Mouse (Mus musculus): ENCODE data around the gene Mlst8. TPM values are rescaled to one million over a fixed set of nuclear protein-coding genes. Genes with fewer than 3 reads are reported as not detected.

The Mlst8 gene
- total and polyA plus RNA-seq, 3 experiments, result 35.4 to 57.3 TPM; not detected in 1

- no peaks in the 10 kb centered on the region for H3K9me3 ChIP-seq (replicated peaks; ENCODE audit: insufficient read depth, low read length)
- DNase-seq (ENCODE audit: low read depth, low spot score), result no peak
- H3K4me3 ChIP-seq (ENCODE audit: control insufficient read depth in 1 of 2, insufficient read depth in 1 of 2, low read depth in 2 of 2, low read length in 2 of 2), result no peak within 1 kb of the TSS
- H3K27me3 ChIP-seq (ENCODE audit: control insufficient read depth in 1 of 2, insufficient read depth in 2 of 2, low read length in 2 of 2), result no peaks in the 10 kb centered on the region
- H3K9ac ChIP-seq (ENCODE audit: control insufficient read depth, low read depth, low read length, poor library complexity, severe bottlenecking), result peak within 1 kb of the TSS; percentile 18; the same call in 1 of the 2 replicates
- no peak for TF ChIP-seq ZMIZ1 (IDR thresholded peaks at IDR 0.05; ENCODE audit: low read depth, low read length)
- no peak for TF ChIP-seq EP300 (IDR thresholded peaks at IDR 0.05; ENCODE audit: low read depth in 1 of 2, low read length in 2 of 2)
- no peak for TF ChIP-seq USF1 (IDR thresholded peaks at IDR 0.05; ENCODE audit: low read depth, low read length)
- TF ChIP-seq JUND (IDR thresholded peaks at IDR 0.05; ENCODE audit: low read depth, low read length), result no peak
- TF ChIP-seq MYB (IDR thresholded peaks at IDR 0.05; ENCODE audit: low read depth, low read length), result no peak
- no peak for TF ChIP-seq MYC (IDR thresholded peaks at IDR 0.05; ENCODE audit: low read depth, low read length)
- TF ChIP-seq GATA1 (IDR thresholded peaks at IDR 0.05; ENCODE audit: low read depth, low read length), result no peak
- TF ChIP-seq MAX (IDR thresholded peaks at IDR 0.05; ENCODE audit: low read length), result no peak
- TF ChIP-seq MEF2A (IDR thresholded peaks at IDR 0.05; ENCODE audit: extremely low read depth, insufficient replicate concordance, low read depth, low read length, poor library complexity, severe bottlenecking), result no peak
- H3K36me3 ChIP-seq (ENCODE audit: control insufficient read depth in 1 of 2, insufficient read depth in 2 of 2, low read length in 2 of 2), result peaks cover 0 to 10% of the 10 kb centered on the region in 2 experiments; a peak in 2 of 4 replicates
- H3K79me2 ChIP-seq (ENCODE audit: control insufficient read depth, insufficient read depth, low read length, poor library complexity), result peaks cover 32% of the 10 kb centered on the region
- peaks cover 0 to 20% of the 10 kb centered on the region in 2 experiments; a peak in 3 of 4 replicates for H3K4me1 ChIP-seq (ENCODE audit: control insufficient read depth in 1 of 2, insufficient read depth in 2 of 2, low read length in 2 of 2)
- no peak within 1 kb of the TSS for H3K27ac ChIP-seq (ENCODE audit: control insufficient read depth, low read depth, low read length)
These were observed 5.1 kb downstream of the Mlst8 start, which contains the start of gene Bricd5 for GRCm38 (mm10) chr17:24473612-24474275. TSS of gene Bricd5 (plus strand) at chr17:24473884.

DNA sequence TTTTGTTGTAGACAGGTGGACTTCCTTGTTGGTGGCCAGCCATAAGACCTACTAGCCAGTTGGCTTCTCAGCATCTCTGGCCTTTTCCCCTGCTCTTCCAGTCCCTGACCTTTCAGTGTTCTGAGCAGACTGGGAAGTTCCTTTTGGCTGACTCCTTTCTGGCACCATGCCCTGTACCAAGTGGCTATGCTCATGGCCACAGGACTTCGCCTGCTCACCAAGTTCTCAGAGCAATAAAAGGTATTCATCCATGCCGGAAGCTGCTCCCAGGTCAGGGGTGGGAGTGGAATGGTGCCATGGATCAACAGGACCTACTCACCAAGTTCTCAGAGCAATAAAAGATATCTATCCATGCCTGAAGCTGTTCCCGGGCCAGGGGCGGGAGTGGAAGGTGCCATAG is 6.4 kb downstream of the Mlst8 start:
- Histone ChIP-seq H3K9ac (ENCODE audit: control insufficient read depth, low read depth, low read length, poor library complexity, severe bottlenecking) (peak overlapping the region; percentile 89), H3K4me3 (ENCODE audit: control insufficient read depth in 1 of 2, insufficient read depth in 1 of 2, low read depth in 2 of 2, low read length in 2 of 2) (peak overlapping the region; percentile 70 to 97; a peak in 3 of 4 replicates), H3K27ac (ENCODE audit: control insufficient read depth, low read depth, low read length) (no peak overlapping the region), H3K9me3 (replicated peaks; ENCODE audit: insufficient read depth, low read length) (no peaks in the 10 kb centered on the region), H3K36me3 (ENCODE audit: control insufficient read depth in 1 of 2, insufficient read depth in 2 of 2, low read length in 2 of 2) (peaks cover 0 to 8% of the 10 kb centered on the region in 2 experiments; a peak in 2 of 4 replicates), H3K4me1 (ENCODE audit: control insufficient read depth in 1 of 2, insufficient read depth in 2 of 2, low read length in 2 of 2) (peaks cover 0 to 12% of the 10 kb centered on the region in 2 experiments; a peak in 3 of 4 replicates), H3K27me3 (ENCODE audit: control insufficient read depth in 1 of 2, insufficient read depth in 2 of 2, low read length in 2 of 2) (no peaks in the 10 kb centered on the region), H3K79me2 (ENCODE audit: control insufficient read depth, insufficient read depth, low read length, poor library complexity) (peaks cover 25% of the 10 kb centered on the region)
- peak; percentile 63 for DNase-seq (ENCODE audit: low read depth, low spot score)
- TF ChIP-seq BHLHE40 (IDR thresholded peaks at IDR 0.05; ENCODE audit: borderline replicate concordance, low read depth, low read length) (no peak), POLR2AphosphoS2 (IDR thresholded peaks at IDR 0.05; ENCODE audit: low read length) (peak; percentile 42; the same call in 1 of the 2 replicates), ZMIZ1 (IDR thresholded peaks at IDR 0.05; ENCODE audit: low read depth, low read length) (peak; percentile 17; the same call in 1 of the 2 replicates)

Data from MEL (cell line).